Mouse (Mus musculus): ENCODE measurements around the gene Aspdh.

Aspdh gene

GRCm38 (mm10) chr7:44496771-44497109 is 31.5 kb downstream of the Aspdh start:
- in situ Hi-C loops (cut with MboI), result loop anchor here (25.0 kb wide), 1 partner anchor 234 kb away; the partner anchor contains the start of genes Acp4 and Gm15517

GRCm38 (mm10) chr7:44497361-44498055 is 32.3 kb downstream of the Aspdh start:
- in situ Hi-C loops (cut with MboI), result loop anchor here (25.0 kb wide), 1 partner anchor 235 kb away; the partner anchor contains the start of genes Acp4 and Gm15517

- in situ Hi-C loops (cut with MboI), result loop anchor here (25.0 kb wide), 1 partner anchor 237 kb away; the partner anchor contains the start of genes Acp4 and Gm15517
Measured at GRCm38 (mm10) chr7:44498922-44499321, 33.7 kb downstream of the Aspdh start.

GRCm38 (mm10) chr7:44500046-44500445 is 34.9 kb downstream of the Aspdh start:
- in situ Hi-C loops (cut with MboI), result no loop called here

GRCm38 (mm10) chr7:44501563-44502115 is 36.4 kb downstream of the Aspdh start:
- in situ Hi-C loops (cut with MboI), result no loop called here

- in situ Hi-C loops (cut with MboI), result loop anchor here (5.0 kb wide), 1 partner anchor 135 kb away; no protein-coding TSS in a partner anchor
Measured at GRCm38 (mm10) chr7:44507491-44507890, 42.3 kb downstream of the Aspdh start.
